Mouse (Mus musculus): ENCODE measurements around the gene A630023A22Rik. TPM values are rescaled to one million over a fixed set of nuclear protein-coding genes. Genes with fewer than 3 reads are reported as not detected.

Gene A630023A22Rik
- polyA plus RNA-seq, 1 experiment from 2014 or later: not detected

DNA sequence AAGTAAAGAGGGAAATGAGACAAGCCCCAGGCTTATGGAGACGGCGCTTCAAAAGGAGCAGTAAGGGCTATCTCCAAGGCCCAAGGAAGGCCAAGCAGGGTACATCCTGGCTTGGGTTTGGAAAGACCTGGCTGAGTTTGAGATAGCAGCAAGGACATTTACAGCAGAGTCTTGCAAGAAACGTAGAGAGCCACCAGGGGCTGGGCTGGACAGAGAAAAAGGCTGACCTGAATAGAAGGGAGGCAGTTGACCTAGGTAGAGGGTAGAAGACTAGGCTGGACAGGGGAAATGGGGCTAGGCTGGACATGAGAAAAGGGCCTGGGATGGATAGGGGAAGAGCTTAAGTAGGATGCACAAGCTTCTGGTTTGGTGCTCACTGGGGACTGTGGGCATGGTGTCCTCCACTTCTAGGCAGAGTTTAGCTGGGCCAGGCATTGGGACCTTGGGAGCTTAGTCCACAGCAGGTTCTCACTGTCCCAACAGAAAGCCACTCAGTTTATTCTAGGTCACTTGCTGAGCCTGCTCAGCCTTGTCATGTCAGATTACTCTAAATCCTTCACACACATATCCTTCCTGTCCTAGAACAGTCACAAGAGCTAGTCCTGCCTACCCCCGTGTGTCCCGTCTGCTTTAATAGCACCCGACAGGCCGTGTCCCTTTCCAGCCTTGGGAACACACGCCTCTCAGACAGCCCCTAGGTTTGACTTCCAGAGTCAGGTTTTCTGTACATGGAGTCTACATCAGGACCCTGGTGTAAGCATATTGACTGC lies 68.5 kb downstream of the A630023A22Rik start:
- no peak for ATAC-seq (ENCODE audit: insufficient number of reproducible peaks, insufficient read depth, low FRiP score, low TSS enrichment, low read depth)
- Histone ChIP-seq H3K9ac (replicated peaks) (no peak overlapping the region), H3K4me1 (replicated peaks) (no peaks in the 10 kb centered on the region), H3K27me3 (no peaks in the 10 kb centered on the region), H3K36me3 (no peaks in the 10 kb centered on the region), H3K9me3 (no peaks in the 10 kb centered on the region), H3K4me3 (replicated peaks) (no peak overlapping the region), H3K4me2 (no peak overlapping the region), H3K27ac (no peak overlapping the region)
- WGBS: 88% methylated on average over 8 of the region's 8 CpGs

GRCm38 (mm10) chr14:34026710-34027109 lies 75.8 kb downstream of the A630023A22Rik start:
- Histone ChIP-seq H3K36me3 (no peaks in the 10 kb centered on the region), H3K4me3 (replicated peaks) (no peak overlapping the region), H3K4me1 (replicated peaks) (no peaks in the 10 kb centered on the region), H3K27ac (no peak overlapping the region), H3K27me3 (no peaks in the 10 kb centered on the region), H3K4me2 (no peak overlapping the region), H3K9me3 (0 out of 2 replicates have a peak, but pooled peaks cover 3% of the 10 kb centered on the region), H3K9ac (replicated peaks) (no peak overlapping the region)
- ATAC-seq (ENCODE audit: insufficient number of reproducible peaks, insufficient read depth, low FRiP score, low TSS enrichment, low read depth): no peak
- 70% methylated on average over 2 of the region's 2 CpGs for WGBS

DNA sequence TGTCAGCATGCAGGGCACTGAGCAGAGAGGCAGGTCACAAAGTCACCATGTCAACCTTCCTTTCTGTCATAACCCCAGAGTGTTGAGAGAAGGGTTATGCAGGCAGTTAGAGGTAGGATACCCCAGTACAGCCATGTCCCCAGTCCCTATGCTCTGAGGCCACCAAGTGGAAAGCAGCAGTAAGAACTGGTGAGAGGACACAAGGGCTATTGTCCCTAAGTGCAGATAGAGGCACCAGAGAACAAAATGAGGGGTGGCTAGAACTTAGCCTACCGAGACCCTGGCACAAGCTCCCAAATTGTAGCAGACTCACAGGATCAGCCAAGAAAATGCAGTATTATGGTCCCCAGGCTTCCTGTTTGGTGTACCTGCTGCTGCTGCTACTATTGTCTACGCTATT lies 85.6 kb downstream of the A630023A22Rik start:
- H3K4me3 ChIP-seq (replicated peaks): no peak overlapping the region
- no peak overlapping the region for H3K27ac ChIP-seq
- no peaks in the 10 kb centered on the region for H3K27me3 ChIP-seq
- no peaks in the 10 kb centered on the region for H3K4me1 ChIP-seq (replicated peaks)
- H3K9me3 ChIP-seq: no peaks in the 10 kb centered on the region
- no peak for ATAC-seq (ENCODE audit: insufficient number of reproducible peaks, insufficient read depth, low FRiP score, low TSS enrichment, low read depth)
- H3K36me3 ChIP-seq: no peaks in the 10 kb centered on the region
- WGBS: 86% methylated on average over 2 of the region's 2 CpGs
- H3K9ac ChIP-seq (replicated peaks): no peak overlapping the region
- no peak overlapping the region for H3K4me2 ChIP-seq

GRCm38 (mm10) chr14:34016381-34016780 lies 86.2 kb downstream of the A630023A22Rik start, which contains the start of gene Gm5460:
Gene Gm5460, plus strand, starts transcription at chr14:34016758.
- no peak for ATAC-seq (ENCODE audit: insufficient number of reproducible peaks, insufficient read depth, low FRiP score, low TSS enrichment, low read depth)
- no peaks in the 10 kb centered on the region for H3K27me3 ChIP-seq
- no peak within 1 kb of the TSS for H3K4me3 ChIP-seq (replicated peaks)
- 89% methylated on average over 4 of the region's 4 CpGs for WGBS
- no peaks in the 10 kb centered on the region for H3K4me1 ChIP-seq (replicated peaks)
- no peak within 1 kb of the TSS for H3K4me2 ChIP-seq
- no peak within 1 kb of the TSS for H3K9ac ChIP-seq (replicated peaks)
- no peaks in the 10 kb centered on the region for H3K36me3 ChIP-seq
- no peak within 1 kb of the TSS for H3K27ac ChIP-seq
- no peaks in the 10 kb centered on the region for H3K9me3 ChIP-seq

GRCm38 (mm10) chr14:34015063-34015462 lies 87.5 kb downstream of the A630023A22Rik start, which contains the start of gene Gm30083:
Gene Gm30083, minus strand, starts transcription at chr14:34015182.
- H3K27me3 ChIP-seq: no peaks in the 10 kb centered on the region
- H3K27ac ChIP-seq: no peak within 1 kb of the TSS
- no peak for ATAC-seq (ENCODE audit: insufficient number of reproducible peaks, insufficient read depth, low FRiP score, low TSS enrichment, low read depth)
- no peak within 1 kb of the TSS for H3K4me2 ChIP-seq
- no peaks in the 10 kb centered on the region for H3K36me3 ChIP-seq
- no peaks in the 10 kb centered on the region for H3K9me3 ChIP-seq
- H3K4me3 ChIP-seq (replicated peaks): no peak within 1 kb of the TSS
- H3K4me1 ChIP-seq (replicated peaks): no peaks in the 10 kb centered on the region
- WGBS: 87% methylated on average over 3 of the region's 3 CpGs
- H3K9ac ChIP-seq (replicated peaks): no peak within 1 kb of the TSS

DNA sequence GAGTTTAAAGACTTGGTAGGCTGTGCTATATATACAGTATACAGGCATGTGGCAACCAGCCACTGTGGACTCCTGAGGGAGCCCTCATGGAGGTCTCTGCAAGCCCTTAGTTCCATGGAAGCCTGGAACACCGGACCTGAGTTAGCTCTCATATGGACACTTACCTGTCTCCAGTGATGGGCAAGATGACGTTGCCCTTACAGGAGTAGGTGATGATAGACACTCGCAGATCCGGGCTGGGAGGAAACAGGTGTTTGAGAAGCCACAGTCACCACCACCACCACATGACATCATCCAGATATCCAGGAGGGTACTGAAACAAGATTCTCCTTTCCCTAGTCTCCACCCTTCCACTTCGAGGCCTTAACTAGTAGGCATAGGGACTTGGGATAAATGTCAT lies 100.2 kb downstream of the A630023A22Rik start:
- WGBS: 89% methylated on average over 5 of the region's 5 CpGs
- Histone ChIP-seq H3K4me1 (replicated peaks) (no peaks in the 10 kb centered on the region), H3K4me2 (no peak overlapping the region), H3K9ac (replicated peaks) (no peak overlapping the region), H3K27me3 (no peaks in the 10 kb centered on the region), H3K4me3 (replicated peaks) (no peak overlapping the region), H3K9me3 (no peaks in the 10 kb centered on the region), H3K27ac (no peak overlapping the region), H3K36me3 (no peaks in the 10 kb centered on the region)
- ATAC-seq (ENCODE audit: insufficient number of reproducible peaks, insufficient read depth, low FRiP score, low TSS enrichment, low read depth): no peak

- no peak overlapping the region for H3K4me2 ChIP-seq
- no peaks in the 10 kb centered on the region for H3K27me3 ChIP-seq
- 0 out of 2 replicates have a peak, but pooled peaks cover 4% of the 10 kb centered on the region for H3K4me1 ChIP-seq (replicated peaks)
- H3K4me3 ChIP-seq (replicated peaks): no peak overlapping the region
- H3K27ac ChIP-seq: no peak overlapping the region
- no peaks in the 10 kb centered on the region for H3K9me3 ChIP-seq
- H3K9ac ChIP-seq (replicated peaks): no peak overlapping the region
- no peak for ATAC-seq (ENCODE audit: insufficient number of reproducible peaks, insufficient read depth, low FRiP score, low TSS enrichment, low read depth)
- no peaks in the 10 kb centered on the region for H3K36me3 ChIP-seq
These were observed 101.1 kb downstream of the A630023A22Rik start for GRCm38 (mm10) chr14:34001445-34001844.

Other genes starting within 250 kb of the A630023A22Rik start
- gene Gdf10, start 179.2 kb downstream of the A630023A22Rik start, polyA plus RNA-seq (2016; fragmentation: Nextera tagmentation; extraction: Ambion mirVana): 11.9 and 14.2 TPM in 2 replicates
- gene Gdf2, start 161.7 kb downstream of the A630023A22Rik start, polyA plus RNA-seq (2016; fragmentation: Nextera tagmentation; extraction: Ambion mirVana): not detected in 2 replicates
- gene Rbp3, start 148.8 kb downstream of the A630023A22Rik start, polyA plus RNA-seq (2016; fragmentation: Nextera tagmentation; extraction: Ambion mirVana): not detected in 2 replicates
- 0.10 and 0.18 TPM in 2 replicates for gene Zfp488, start 124.0 kb downstream of the A630023A22Rik start, polyA plus RNA-seq (2016; fragmentation: Nextera tagmentation; extraction: Ambion mirVana)
- gene Gm30083, start 87.6 kb downstream of the A630023A22Rik start, polyA plus RNA-seq (2016; fragmentation: Nextera tagmentation; extraction: Ambion mirVana): not detected in 2 replicates
- not detected in 2 replicates for gene Gm5460, start 86.0 kb downstream of the A630023A22Rik start, polyA plus RNA-seq (2016; fragmentation: Nextera tagmentation; extraction: Ambion mirVana)
- gene Antxrl, start 50.0 kb downstream of the A630023A22Rik start, polyA plus RNA-seq (2016; fragmentation: Nextera tagmentation; extraction: Ambion mirVana): not detected in 2 replicates
- gene Anxa8, start 16.8 kb downstream of the A630023A22Rik start, polyA plus RNA-seq (2016; fragmentation: Nextera tagmentation; extraction: Ambion mirVana): 6.0 and 6.1 TPM in 2 replicates
- gene Npy4r, start 49.7 kb upstream of the A630023A22Rik start, polyA plus RNA-seq (2016; fragmentation: Nextera tagmentation; extraction: Ambion mirVana): not detected in 2 replicates
- gene Gprin2, start 98.9 kb upstream of the A630023A22Rik start, polyA plus RNA-seq (2016; fragmentation: Nextera tagmentation; extraction: Ambion mirVana): 1.7 and 2.4 TPM in 2 replicates
- gene Syt15, start 116.8 kb upstream of the A630023A22Rik start, polyA plus RNA-seq (2016; fragmentation: Nextera tagmentation; extraction: Ambion mirVana): 0.12 and 0.16 TPM in 2 replicates
- 14.9 and 15.8 TPM in 2 replicates for gene Shld2, start 207.7 kb upstream of the A630023A22Rik start, polyA plus RNA-seq (2016; fragmentation: Nextera tagmentation; extraction: Ambion mirVana)
- gene Glud1, start 208.0 kb upstream of the A630023A22Rik start, polyA plus RNA-seq (2016; fragmentation: Nextera tagmentation; extraction: Ambion mirVana): 86.5 and 93.6 TPM in 2 replicates

All from limb, embryonic 12.5 days (tissue).